Mouse (Mus musculus) inflammation-experienced regulatory T-cells, adult 6 months (primary cell): ENCODE measurements around the gene Med12l. TPM values are rescaled to one million over a fixed set of nuclear protein-coding genes. Genes with fewer than 3 reads are reported as not detected.
"Not testable (repeated sequence)": the region's sequence is repeated elsewhere in the genome, so short reads cannot be mapped to it uniquely, and the experiment has no call there.

Experiments
- ATAC-seq: one replicate; pipeline ENCODE4 v1.8.0; 2017
- polyA plus RNA-seq, 3 experiments: library from polyadenylated mRNA; unstranded; fragments of 100-300 nt; shearing (Covaris generic); gene quantifications; one replicate each; pipeline ENCODE4 v1.2.1; 2017

The Med12l gene
- polyA plus RNA-seq, 3 experiments from 2014 or later = 0.48 to 1.5 (median 0.61) TPM

DNA sequence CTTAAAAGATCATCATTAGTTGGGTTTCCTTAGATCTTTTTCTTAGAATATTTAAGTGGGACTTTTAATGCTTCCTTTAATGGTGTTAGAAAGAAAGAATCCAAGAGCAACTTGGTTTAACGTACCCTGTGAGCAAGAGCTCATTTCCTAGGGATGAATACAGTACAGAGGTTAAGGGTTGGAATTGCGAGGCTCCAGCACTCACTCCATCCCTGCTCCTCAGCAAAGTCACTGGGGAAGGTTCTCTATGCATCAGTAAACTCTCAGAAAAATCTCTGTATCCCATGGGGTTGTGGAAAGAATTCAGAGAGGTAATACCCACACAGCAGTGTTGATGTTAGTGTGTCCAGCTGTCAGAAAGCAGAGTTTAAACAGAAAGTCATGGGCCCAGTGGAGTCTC lies 134.5 kb downstream of the Med12l start:
- no peak for ATAC-seq

- not testable (repeated sequence) for ATAC-seq
These were observed 135.3 kb downstream of the Med12l start for GRCm38 (mm10) chr3:59140941-59141340.

- ATAC-seq = no peak
These were observed 136.1 kb downstream of the Med12l start for GRCm38 (mm10) chr3:59141507-59142305.

- no peak for ATAC-seq
These were observed 139.6 kb downstream of the Med12l start for GRCm38 (mm10) chr3:59145194-59145593.

GRCm38 (mm10) chr3:59149646-59150045 lies 144.0 kb downstream of the Med12l start:
- no peak for ATAC-seq

GRCm38 (mm10) chr3:59150624-59151023 lies 145.0 kb downstream of the Med12l start:
- ATAC-seq = no peak

- ATAC-seq = no peak
These were observed 147.8 kb downstream of the Med12l start, which contains the start of gene P2ry14 for GRCm38 (mm10) chr3:59153424-59153823. Gene P2ry14 (minus strand): TSS chr3:59153618.

DNA sequence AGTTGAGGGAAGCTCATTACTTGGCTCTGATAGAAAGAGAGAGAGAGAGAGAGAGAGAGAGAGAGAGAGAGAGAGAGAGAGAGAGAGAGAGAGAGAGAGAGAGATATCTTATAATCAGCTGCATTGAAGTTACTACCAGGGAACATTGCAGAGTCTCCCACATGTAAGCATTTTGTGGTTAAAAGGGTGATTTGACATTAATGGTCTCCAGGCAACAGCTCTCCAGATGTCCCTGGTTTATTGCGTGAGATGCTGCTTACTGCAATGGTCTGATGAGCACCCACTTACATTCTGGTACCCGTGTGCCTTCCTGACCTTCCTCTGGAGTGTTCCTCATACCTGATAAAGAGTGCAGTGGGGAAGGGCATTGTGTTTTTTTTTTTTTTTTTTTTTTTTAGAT lies 149.3 kb downstream of the Med12l start:
- ATAC-seq = no peak

DNA sequence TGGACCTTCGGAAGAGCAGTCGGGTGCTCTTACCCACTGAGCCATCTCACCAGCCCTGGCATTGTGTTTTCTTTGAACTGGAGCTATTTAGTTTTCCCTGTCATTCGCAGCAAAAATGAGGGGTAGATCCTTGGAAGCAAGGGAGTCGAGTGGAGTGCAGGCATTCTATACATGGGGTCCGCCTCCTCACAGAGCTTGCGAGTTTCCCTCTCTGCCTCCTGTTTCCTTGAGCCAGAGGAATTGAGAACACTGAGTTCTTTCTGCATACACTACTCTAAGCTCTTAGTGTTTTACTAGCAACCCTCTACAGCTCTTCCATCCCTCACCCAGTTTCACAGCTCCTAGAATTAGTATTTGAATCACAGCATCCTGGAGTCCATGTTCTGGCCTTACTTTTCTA lies 149.8 kb downstream of the Med12l start:
- ATAC-seq = no peak

- no peak for ATAC-seq
These were observed 151.4 kb downstream of the Med12l start for GRCm38 (mm10) chr3:59157048-59157447.

GRCm38 (mm10) chr3:59160465-59160864 lies 154.8 kb downstream of the Med12l start:
- no peak for ATAC-seq

GRCm38 (mm10) chr3:59167417-59168054 lies 161.9 kb downstream of the Med12l start:
- no peak for ATAC-seq

DNA sequence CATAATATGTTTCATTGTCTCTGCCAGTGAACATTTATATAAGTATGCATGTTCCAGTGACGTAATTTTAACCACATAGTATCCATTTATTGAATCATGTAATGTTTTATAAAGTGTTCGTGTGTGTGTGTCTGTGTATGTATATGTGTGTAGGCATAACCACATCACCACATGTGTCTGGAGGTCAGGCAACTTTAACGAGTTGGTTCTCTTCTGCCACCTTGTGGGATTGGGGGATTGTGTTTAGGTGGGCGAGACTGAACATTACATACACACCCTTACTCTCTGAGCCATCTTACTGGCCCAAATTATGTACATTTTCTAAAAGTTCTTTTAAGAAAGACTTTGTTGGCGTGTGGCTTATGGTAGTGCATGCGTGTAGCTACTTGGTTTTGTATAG lies 162.9 kb downstream of the Med12l start:
- no peak for ATAC-seq

DNA sequence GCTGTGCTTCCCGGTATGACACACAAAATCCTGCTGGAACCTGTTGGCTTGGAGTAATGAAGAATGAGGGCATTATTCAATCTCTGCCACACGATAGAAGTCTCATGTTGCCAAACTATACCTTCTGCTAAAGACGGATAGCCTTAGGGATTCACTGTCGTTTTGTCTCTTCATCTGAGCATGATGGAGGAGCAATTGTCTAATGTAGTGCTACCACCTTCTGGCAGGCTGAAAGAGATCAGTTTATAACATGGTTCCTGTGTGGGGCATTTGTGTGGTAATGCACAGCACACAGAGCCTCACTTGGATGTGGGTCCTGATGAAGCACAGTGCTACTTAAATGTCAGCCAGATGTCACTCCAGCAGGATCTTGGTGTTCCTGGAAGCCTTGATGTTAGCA lies 163.6 kb downstream of the Med12l start:
- ATAC-seq = no peak

DNA sequence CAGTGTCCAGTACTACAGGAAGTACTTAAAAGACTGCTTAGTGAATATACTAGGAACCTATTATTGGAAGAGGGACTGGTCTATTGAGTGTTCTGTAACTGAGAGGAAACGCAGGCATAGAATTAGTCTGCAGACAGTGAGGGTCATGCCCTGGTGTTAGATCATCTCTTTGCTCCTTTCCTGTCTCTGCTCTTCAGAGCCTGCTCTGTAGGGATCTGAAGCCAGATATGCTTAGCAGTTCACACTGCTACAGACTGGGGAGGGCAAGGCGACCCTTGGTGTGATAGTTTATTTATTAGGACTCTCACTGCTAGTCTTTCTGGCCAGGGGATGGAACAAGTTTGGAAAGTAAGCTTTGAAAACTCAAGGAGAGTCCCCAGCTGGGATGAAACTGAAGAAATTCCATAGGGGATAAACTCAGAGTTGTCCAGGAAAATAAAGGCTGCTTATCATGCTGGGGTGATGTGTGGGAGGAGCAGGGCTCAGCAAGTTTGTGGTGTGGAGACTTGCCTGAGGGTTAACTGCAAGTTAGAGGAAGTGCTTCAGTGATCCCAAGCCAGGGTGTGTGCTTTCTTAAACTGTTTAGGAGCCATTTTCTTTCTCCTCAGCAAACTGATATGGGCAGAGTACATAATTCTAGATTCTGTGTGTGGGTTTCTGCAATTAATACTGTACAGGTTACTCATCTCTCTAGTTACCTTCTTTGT lies 164.4 kb downstream of the Med12l start:
- ATAC-seq = no peak

- no peak for ATAC-seq
These were observed 169.0 kb downstream of the Med12l start for GRCm38 (mm10) chr3:59174426-59175154.

- ATAC-seq = no peak
These were observed 169.6 kb downstream of the Med12l start for GRCm38 (mm10) chr3:59175234-59175633.

GRCm38 (mm10) chr3:59176871-59177270 lies 171.2 kb downstream of the Med12l start:
- no peak for ATAC-seq

- ATAC-seq = no peak
These were observed 175.5 kb downstream of the Med12l start for GRCm38 (mm10) chr3:59181134-59181533.

DNA sequence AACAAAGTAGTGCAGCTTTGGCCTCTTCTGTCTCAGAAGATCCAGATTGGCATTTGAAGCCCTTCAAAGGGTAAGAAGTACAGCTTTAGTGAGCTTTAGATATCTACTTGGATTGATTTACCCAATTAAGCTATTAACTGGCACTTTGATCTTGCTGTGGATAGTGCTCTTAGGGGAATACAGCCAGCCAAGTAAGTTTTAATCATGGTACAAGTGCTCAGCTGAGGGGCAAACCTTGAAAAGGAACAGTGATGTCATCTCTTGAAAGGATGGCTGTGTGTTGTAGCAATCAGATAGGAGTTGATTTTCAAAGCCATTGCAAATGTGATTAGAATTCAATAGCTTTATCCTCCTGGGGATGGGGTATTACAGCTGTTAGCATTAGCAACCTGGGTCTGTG lies 176.5 kb downstream of the Med12l start:
- ATAC-seq = no peak

DNA sequence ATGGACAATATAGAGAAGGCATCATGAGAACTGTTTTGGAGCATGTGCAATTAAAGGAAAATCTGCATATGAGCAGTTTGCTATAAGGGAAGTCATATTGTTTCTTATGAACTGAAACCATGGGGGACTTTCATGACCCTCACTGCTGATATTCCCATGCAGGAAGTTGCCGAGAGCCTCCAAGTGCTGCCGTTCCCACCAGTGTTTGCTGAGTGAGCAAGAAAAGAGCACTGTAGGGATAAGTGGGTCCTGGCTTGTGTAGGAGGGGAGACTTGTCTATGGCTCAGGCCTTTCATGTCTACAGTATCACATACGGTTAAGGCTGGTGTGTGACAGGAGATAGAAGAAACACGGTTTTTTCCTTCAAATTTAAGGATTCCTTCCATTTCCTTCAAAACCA lies 180.0 kb downstream of the Med12l start:
- ATAC-seq = no peak

DNA sequence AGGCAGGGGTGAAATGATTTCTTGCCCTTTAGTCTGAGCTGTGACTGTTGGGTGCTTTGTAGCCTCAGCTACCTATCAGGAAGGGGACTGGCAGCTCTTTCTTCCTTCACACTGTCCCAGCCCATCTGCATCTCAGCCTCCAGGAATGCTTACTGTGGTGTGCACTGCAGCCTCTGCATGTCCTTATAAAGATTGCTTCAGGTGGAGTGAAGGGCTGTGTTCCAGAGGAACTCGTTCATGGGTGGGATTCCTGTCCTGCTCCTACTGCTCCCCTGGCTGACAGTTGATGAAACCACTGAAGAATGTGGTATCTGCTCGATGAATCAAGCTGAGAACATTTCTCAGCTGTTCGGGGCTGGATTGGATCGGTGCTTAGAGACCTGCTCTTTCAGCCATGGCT lies 181.7 kb downstream of the Med12l start:
- ATAC-seq = no peak

GRCm38 (mm10) chr3:59191674-59192073 lies 186.0 kb downstream of the Med12l start:
- no peak for ATAC-seq
